Mouse (Mus musculus) cerebellum, adult (tissue): ENCODE data around the gene Man1a.

ENCODE experiments used
- ATAC-seq: cut with Nextera tagmentation; 2 replicates; pipeline ENCODE4 v1.9.2; 2017; ENCODE audit warnings: mild to moderate bottlenecking, moderate library complexity, mixed read lengths; ENCODE audit not compliant: insufficient number of reproducible peaks, low FRiP score, low TSS enrichment

The Man1a gene

GRCm38 (mm10) chr10:53929722-53930500 is 146.5 kb downstream of the Man1a start:
- no peak for ATAC-seq

- ATAC-seq: no peak
Measured at GRCm38 (mm10) chr10:53927904-53928303, 148.5 kb downstream of the Man1a start.

GRCm38 (mm10) chr10:53925456-53925855 is 151.0 kb downstream of the Man1a start:
- no peak for ATAC-seq

GRCm38 (mm10) chr10:53922236-53922635 is 154.2 kb downstream of the Man1a start:
- ATAC-seq: no peak

GRCm38 (mm10) chr10:53917517-53917916 is 158.9 kb downstream of the Man1a start:
- ATAC-seq: no peak

GRCm38 (mm10) chr10:53915719-53916118 is 160.7 kb downstream of the Man1a start:
- no peak for ATAC-seq

- no peak for ATAC-seq
Measured at GRCm38 (mm10) chr10:53914974-53915609, 161.3 kb downstream of the Man1a start.

GRCm38 (mm10) chr10:53913546-53914312 is 162.7 kb downstream of the Man1a start:
- ATAC-seq: no peak

- no peak for ATAC-seq
Measured at GRCm38 (mm10) chr10:53889512-53889911, 186.9 kb downstream of the Man1a start.

GRCm38 (mm10) chr10:53888382-53889110 is 187.9 kb downstream of the Man1a start:
- no peak for ATAC-seq

- ATAC-seq: no peak
Measured at GRCm38 (mm10) chr10:53886475-53886874, 189.9 kb downstream of the Man1a start.

GRCm38 (mm10) chr10:53881310-53881709 is 195.1 kb downstream of the Man1a start:
- no peak for ATAC-seq

- no peak for ATAC-seq
Measured at GRCm38 (mm10) chr10:53875896-53876295, 200.5 kb downstream of the Man1a start.

- no peak for ATAC-seq
Measured at GRCm38 (mm10) chr10:53874191-53874590, 202.2 kb downstream of the Man1a start.

- peak; percentile 59 for ATAC-seq
Measured at GRCm38 (mm10) chr10:53863486-53864357, 212.7 kb downstream of the Man1a start.

- no peak for ATAC-seq
Measured at GRCm38 (mm10) chr10:53859879-53860278, 216.5 kb downstream of the Man1a start.

- ATAC-seq: no peak
Measured at GRCm38 (mm10) chr10:53859224-53859623, 217.2 kb downstream of the Man1a start.
